Mouse (Mus musculus) heart, postnatal 0 days (tissue): ENCODE measurements around the gene Hoxa1.

Experiments used
- CTCF ChIP-seq: IDR thresholded peaks from 2 replicates; pipeline ENCODE4 v1.5.1; 2016; ENCODE audit warnings: antibody characterized with exemption, control low read depth, low read depth
- EP300 ChIP-seq: IDR thresholded peaks from 2 replicates; pipeline ENCODE4 v1.6.1; 2016; ENCODE audit warnings: antibody characterized with exemption, low read depth

DNA sequence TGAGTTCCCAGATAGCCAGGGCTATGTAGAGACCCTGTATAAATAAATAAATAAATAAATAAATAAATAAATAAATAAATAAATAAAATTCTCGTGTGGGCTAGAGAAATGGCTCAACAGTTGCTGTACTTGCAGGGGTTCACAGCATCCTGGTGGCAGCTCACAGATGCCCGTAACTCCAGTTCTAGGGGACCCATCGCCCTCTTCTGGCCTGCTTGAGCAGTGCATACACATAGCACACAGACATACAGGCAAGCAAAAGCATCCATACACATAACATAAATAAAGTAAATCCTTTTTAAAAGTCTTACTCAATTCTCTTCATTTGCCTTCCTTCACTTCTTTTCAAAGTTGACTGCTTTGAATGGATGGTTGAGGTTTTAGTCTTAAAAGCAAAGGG lies 50.7 kb downstream of the Hoxa1 start:
- TF ChIP-seq CTCF = no peak
- no peak for TF ChIP-seq EP300
